Mouse (Mus musculus) midbrain, embryonic 16.5 days (tissue): ENCODE measurements around the gene Rangap1. TPM values are rescaled to one million over a fixed set of nuclear protein-coding genes. Genes with fewer than 3 reads are reported as not detected.
"Not testable (repeated sequence)": the region's sequence is repeated elsewhere in the genome, so short reads cannot be mapped to it uniquely, and the experiment has no call there.

Experiments used
- ATAC-seq: fragments of 200-750 bp; cut with Nextera tagmentation; 2 replicates; pipeline ENCODE4 v1.8.0; 2017; ENCODE audit warnings: moderate TSS enrichment
- H3K27ac ChIP-seq: fragments of 300-500 bp; sonication (generic); 2 replicates; pipeline ENCODE4 v1.5.1; 2014; ENCODE audit warnings: mild to moderate bottlenecking, low read length, mixed read lengths
- H3K27me3 ChIP-seq: fragments of 300-500 bp; sonication (generic); 2 replicates; pipeline ENCODE4 v1.6.1; 2014; ENCODE audit warnings: low read depth, low read length, mixed read lengths; ENCODE audit not compliant: control insufficient read depth, insufficient read depth
- H3K36me3 ChIP-seq: fragments of 300-500 bp; sonication (generic); 2 replicates; pipeline ENCODE4 v1.6.1; 2014; ENCODE audit warnings: mild to moderate bottlenecking, low read length, moderate library complexity, mixed read lengths; ENCODE audit not compliant: control insufficient read depth, insufficient read depth
- H3K4me1 ChIP-seq: fragments of 300-500 bp; sonication (generic); 2 replicates; pipeline ENCODE4 v1.6.1; 2014; ENCODE audit warnings: mild to moderate bottlenecking, low read length, mixed read lengths; ENCODE audit not compliant: control insufficient read depth, insufficient read depth
- H3K4me2 ChIP-seq: fragments of 300-500 bp; sonication (generic); 2 replicates; pipeline ENCODE4 v1.6.1; 2014; ENCODE audit warnings: mild to moderate bottlenecking, low read length, mixed read lengths
- H3K4me3 ChIP-seq: fragments of 300-500 bp; sonication (generic); 2 replicates; pipeline ENCODE4 v1.5.1; 2014; ENCODE audit warnings: low read depth, mild to moderate bottlenecking, low read length, moderate library complexity, mixed read lengths
- H3K9ac ChIP-seq: fragments of 300-500 bp; sonication (generic); 2 replicates; pipeline ENCODE4 v1.6.1; 2014; ENCODE audit warnings: low read depth, low read length, mixed read lengths
- H3K9me3 ChIP-seq: fragments of 300-500 bp; sonication (generic); replicated peaks from 2 replicates; pipeline ENCODE4 v1.6.1; 2014; ENCODE audit warnings: mild to moderate bottlenecking, low read length, mixed read lengths; ENCODE audit not compliant: control insufficient read depth, poor library complexity, severe bottlenecking
- WGBS: fragments of 180-500 bp; shearing (Covaris S2); extraction: QIAGEN DNeasy Blood & Tissue Kit; methylation state at CpG from one replicate; pipeline ENCODE4 v1.1.7; 2014; 5-methylcytosine and 5-hydroxymethylcytosine counted together
- polyA plus RNA-seq: library from polyadenylated mRNA; unstranded; fragments of >200 nt; fragmentation: Nextera tagmentation; extraction: Ambion mirVana; gene quantifications from 2 replicates; pipeline ENCODE4 v1.2.1, GENCODE M21; 2015

The Rangap1 gene
- polyA plus RNA-seq, 1 experiment from 2014 or later = 161 TPM

- WGBS = 84% methylated on average over 5 of the region's 5 CpGs
- Histone ChIP-seq H3K9ac (no peak overlapping the region), H3K4me2 (no peak overlapping the region), H3K4me1 (no peaks in the 10 kb centered on the region; the same call in 1 of the 2 replicates), H3K9me3 (no peaks in the 10 kb centered on the region), H3K36me3 (no peaks in the 10 kb centered on the region), H3K4me3 (no peak overlapping the region), H3K27me3 (no peaks in the 10 kb centered on the region), H3K27ac (no peak overlapping the region)
- no peak for ATAC-seq
These were observed 13.4 kb upstream of the Rangap1 start for GRCm38 (mm10) chr15:81758701-81759100.

- Histone ChIP-seq H3K27me3 (no peaks in the 10 kb centered on the region), H3K9me3 (no peaks in the 10 kb centered on the region), H3K4me1 (peaks cover 5% of the 10 kb centered on the region; the same call in 1 of the 2 replicates), H3K9ac (no peak overlapping the region), H3K4me2 (no peak overlapping the region), H3K27ac (no peak overlapping the region), H3K36me3 (no peaks in the 10 kb centered on the region), H3K4me3 (no peak overlapping the region)
- no peak for ATAC-seq
- WGBS = 97% methylated on average over 9 of the region's 9 CpGs
These were observed 8.3 kb upstream of the Rangap1 start for GRCm38 (mm10) chr15:81753669-81754068.

- no peak overlapping the region for H3K4me3 ChIP-seq
- no peaks in the 10 kb centered on the region for H3K27me3 ChIP-seq
- no peak for ATAC-seq
- no peak overlapping the region for H3K4me2 ChIP-seq
- no peak overlapping the region for H3K27ac ChIP-seq
- no peaks in the 10 kb centered on the region for H3K36me3 ChIP-seq
- no peak overlapping the region for H3K9ac ChIP-seq
- WGBS = 52% methylated on average over 14 of the region's 14 CpGs
- H3K9me3 ChIP-seq = no peaks in the 10 kb centered on the region
- peaks cover 18% of the 10 kb centered on the region for H3K4me1 ChIP-seq
These were observed 4.4 kb upstream of the Rangap1 start for GRCm38 (mm10) chr15:81749742-81750141.

GRCm38 (mm10) chr15:81745601-81746114, 328 bp upstream of the Rangap1 start:
- H3K4me2 ChIP-seq = peak overlapping the region; percentile 80
- WGBS = under 1% methylated on average over 33 of the region's 33 CpGs
- peak; percentile 88 for ATAC-seq

GRCm38 (mm10) chr15:81742368-81742767, 3.0 kb downstream of the Rangap1 start:
- ATAC-seq, H3K27ac ChIP-seq, H3K36me3 ChIP-seq, H3K4me2 ChIP-seq, H3K9me3 ChIP-seq, H3K27me3 ChIP-seq, H3K9ac ChIP-seq, H3K4me3 ChIP-seq: not testable (repeated sequence)
- 35% methylated on average over 2 of the region's 2 CpGs for WGBS
- peaks cover 15% of the 10 kb centered on the region for H3K4me1 ChIP-seq

More at GRCm38 (mm10) chr15:81745601-81746114, 328 bp upstream of the Rangap1 start:
- Histone ChIP-seq H3K36me3 (no peaks in the 10 kb centered on the region), H3K27me3 (no peaks in the 10 kb centered on the region), H3K9me3 (no peaks in the 10 kb centered on the region), H3K4me3 (peak overlapping the region; percentile 85), H3K27ac (peak overlapping the region; percentile 92), H3K4me1 (peaks cover 23% of the 10 kb centered on the region), H3K9ac (peak overlapping the region; percentile 94)

GRCm38 (mm10) chr15:81739924-81740323, 5.4 kb downstream of the Rangap1 start:
- H3K9ac ChIP-seq = no peak overlapping the region
- ATAC-seq = no peak
- no peak overlapping the region for H3K4me2 ChIP-seq
- H3K4me1 ChIP-seq = peaks cover 5% of the 10 kb centered on the region
- H3K27ac ChIP-seq = no peak overlapping the region
- no peaks in the 10 kb centered on the region for H3K9me3 ChIP-seq
- no peak overlapping the region for H3K4me3 ChIP-seq
- no peaks in the 10 kb centered on the region for H3K27me3 ChIP-seq
- H3K36me3 ChIP-seq = no peaks in the 10 kb centered on the region
- WGBS = 10% methylated on average over 2 of the region's 2 CpGs

- Histone ChIP-seq H3K36me3 (no peaks in the 10 kb centered on the region), H3K27ac (no peak overlapping the region), H3K9ac (no peak overlapping the region), H3K27me3 (no peaks in the 10 kb centered on the region), H3K4me3 (no peak overlapping the region), H3K4me2 (no peak overlapping the region), H3K9me3 (no peaks in the 10 kb centered on the region), H3K4me1 (peaks cover 2% of the 10 kb centered on the region)
- ATAC-seq = no peak
- WGBS = 86% methylated on average over 3 of the region's 3 CpGs
These were observed 6.0 kb downstream of the Rangap1 start for GRCm38 (mm10) chr15:81739296-81739695.

- Histone ChIP-seq H3K4me3 (no peak overlapping the region), H3K4me2 (no peak overlapping the region), H3K4me1 (no peaks in the 10 kb centered on the region), H3K27ac (no peak overlapping the region), H3K9me3 (no peaks in the 10 kb centered on the region), H3K27me3 (no peaks in the 10 kb centered on the region), H3K9ac (no peak overlapping the region), H3K36me3 (no peaks in the 10 kb centered on the region)
- 66% methylated on average over 3 of the region's 3 CpGs for WGBS
- ATAC-seq = no peak
These were observed 10.3 kb downstream of the Rangap1 start for GRCm38 (mm10) chr15:81735075-81735474.

GRCm38 (mm10) chr15:81729792-81730635, 15.3 kb downstream of the Rangap1 start:
- H3K9me3 ChIP-seq = no peaks in the 10 kb centered on the region
- H3K4me3 ChIP-seq = peak overlapping the region; percentile 66
- no peaks in the 10 kb centered on the region for H3K36me3 ChIP-seq
- peaks cover 15% of the 10 kb centered on the region for H3K4me1 ChIP-seq
- H3K4me2 ChIP-seq = peak overlapping the region; percentile 91
- peak overlapping the region; percentile 87 for H3K9ac ChIP-seq
- H3K27me3 ChIP-seq = no peaks in the 10 kb centered on the region
- 5% methylated on average over 40 of the region's 41 CpGs for WGBS
- peak; percentile 99 for ATAC-seq
- H3K27ac ChIP-seq = peak overlapping the region; percentile 43
